Mouse (Mus musculus): ENCODE data around the gene Tmem63c. TPM values are rescaled to one million over a fixed set of nuclear protein-coding genes. Genes with fewer than 3 reads are reported as not detected.

Gene Tmem63c
- total RNA-seq (2021): 10 to 100 TPM; 32.4 to 35.6 TPM

DNA sequence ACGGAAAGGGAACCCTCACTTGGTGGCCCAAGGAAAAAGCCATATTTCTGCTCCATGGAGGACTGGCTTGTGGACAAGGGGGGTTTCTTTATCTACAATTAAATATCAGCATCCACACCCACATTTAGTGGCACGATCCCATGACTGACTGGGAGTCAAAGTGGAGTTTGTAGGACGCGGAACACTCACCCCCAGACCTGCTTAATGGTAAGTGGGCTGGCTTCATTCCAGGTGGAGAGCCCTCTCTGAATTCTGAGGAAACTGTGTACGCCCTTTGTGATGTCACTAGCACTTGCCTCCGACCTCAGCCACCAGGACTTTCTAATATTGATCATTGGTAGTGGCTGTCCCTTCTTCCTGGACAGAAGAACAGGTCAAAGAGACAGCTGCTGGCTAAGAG lies at the start of gene Tmem63c:
Gene Tmem63c (plus strand): TSS at position 301 of the 400 bp plus-strand sequence.
- DNase-seq (ENCODE audit: extremely low spot score in 1 of 2, low spot score in 1 of 2): no peak

DNA sequence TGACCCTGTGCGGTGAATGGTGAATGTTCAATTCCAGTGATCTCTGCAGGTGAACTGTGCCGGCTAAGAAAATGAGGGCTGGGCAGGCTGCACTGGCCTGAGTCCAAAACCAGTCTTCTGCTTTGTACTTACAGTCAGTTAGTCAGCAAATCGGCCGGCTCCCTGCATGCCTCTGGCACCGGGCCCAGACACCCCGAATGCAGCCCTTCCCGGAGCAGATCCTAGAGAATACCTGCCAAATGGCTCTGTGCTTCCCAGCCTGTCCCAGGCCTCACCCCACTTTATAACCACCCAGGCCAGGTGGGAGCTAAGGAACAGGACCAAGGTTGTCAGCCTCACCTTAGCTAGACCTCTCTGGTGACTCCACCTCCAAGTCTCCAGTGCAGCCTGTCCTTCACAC lies 47.9 kb upstream of the Tmem63c start:
- peak in 1 of 2 experiments; percentile 50 for DNase-seq (ENCODE audit: extremely low spot score in 1 of 2, low spot score in 1 of 2)

DNA sequence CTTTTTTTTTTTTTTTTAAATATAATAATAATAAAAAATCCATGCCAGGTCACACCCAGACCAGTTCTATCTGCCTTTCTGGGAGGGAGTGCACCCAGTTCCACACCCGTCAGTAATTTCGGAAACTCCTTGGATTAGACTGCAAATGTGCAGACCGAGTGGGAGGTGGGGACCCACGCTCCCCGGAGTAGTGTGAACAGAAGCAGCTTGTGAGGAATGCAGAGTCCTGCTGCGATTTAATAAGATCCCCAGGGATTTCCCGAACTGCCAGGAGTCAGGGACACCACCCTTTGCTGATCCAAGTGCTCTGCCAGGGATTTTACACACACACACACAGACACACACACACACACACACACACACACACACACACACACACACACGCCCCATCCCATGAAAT lies 47.4 kb upstream of the Tmem63c start:
- DNase-seq (ENCODE audit: extremely low spot score in 1 of 2, low spot score in 1 of 2): no peak

DNA sequence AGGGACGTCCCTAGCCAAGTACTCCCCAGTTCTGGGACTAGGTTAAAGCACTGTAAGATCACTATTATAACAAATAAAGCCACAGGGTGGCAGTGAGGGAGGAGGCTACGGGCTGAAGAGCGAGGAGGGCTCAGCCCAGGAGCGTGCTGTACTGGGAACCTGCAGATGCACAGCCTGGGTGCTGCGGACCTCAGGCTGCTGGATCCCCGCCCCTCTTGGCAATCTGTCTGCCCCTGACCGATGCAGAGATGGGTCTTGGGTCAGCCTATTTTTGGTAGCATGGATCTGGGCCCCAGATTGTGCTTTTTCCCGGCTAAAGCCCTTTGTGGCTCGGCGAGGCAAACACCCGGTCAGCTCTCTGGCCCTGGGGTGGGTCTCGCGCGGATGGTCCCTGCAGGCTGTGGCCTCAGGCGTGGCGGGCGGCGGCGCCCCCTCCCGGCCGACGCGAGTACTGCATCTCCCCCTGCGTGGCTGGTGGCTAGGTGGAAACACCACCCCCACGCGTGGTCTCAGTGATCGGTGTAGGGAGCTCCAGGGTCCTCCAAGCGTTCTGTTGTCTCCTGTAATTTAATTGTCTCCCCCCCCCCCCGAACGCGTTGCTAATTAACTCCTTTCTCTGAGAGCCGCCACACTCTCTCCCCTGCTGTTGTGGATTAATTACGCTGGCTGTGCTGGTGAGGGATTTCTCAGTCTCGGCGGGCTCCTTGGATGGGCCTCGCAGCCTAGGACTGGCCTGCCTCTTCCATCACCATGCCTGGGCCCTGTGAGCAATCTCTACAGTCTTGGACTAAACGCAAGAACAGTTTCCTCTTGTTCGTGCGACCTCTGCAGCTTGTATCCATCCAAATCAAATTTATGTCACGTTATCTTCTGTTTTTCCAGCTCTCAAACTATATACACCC lies 46.5 kb upstream of the Tmem63c start:
- DNase-seq (ENCODE audit: extremely low spot score in 1 of 2, low spot score in 1 of 2): peak; percentile 80 to 87

DNA sequence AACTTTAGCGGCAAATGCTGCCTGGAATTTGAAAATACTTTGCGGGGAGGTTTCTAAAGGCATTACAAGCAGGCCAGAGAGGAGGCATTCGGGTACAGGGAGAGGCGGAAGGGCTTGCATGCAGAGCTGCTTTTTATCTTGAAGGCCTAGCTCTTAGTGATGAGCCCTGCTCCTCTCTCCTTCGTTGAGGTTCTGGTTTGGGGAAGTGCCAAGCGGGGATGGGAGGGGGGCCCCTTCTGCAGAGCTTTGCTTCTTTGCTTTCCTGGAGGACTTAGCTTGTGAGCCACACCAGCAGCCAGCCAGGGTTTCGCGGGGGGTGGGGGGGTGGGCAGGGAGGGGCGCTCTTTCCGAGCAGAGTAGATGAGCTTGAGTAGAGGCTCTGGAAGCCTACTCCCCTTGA lies 45.4 kb upstream of the Tmem63c start:
- no peak for DNase-seq (ENCODE audit: extremely low spot score in 1 of 2, low spot score in 1 of 2)

DNA sequence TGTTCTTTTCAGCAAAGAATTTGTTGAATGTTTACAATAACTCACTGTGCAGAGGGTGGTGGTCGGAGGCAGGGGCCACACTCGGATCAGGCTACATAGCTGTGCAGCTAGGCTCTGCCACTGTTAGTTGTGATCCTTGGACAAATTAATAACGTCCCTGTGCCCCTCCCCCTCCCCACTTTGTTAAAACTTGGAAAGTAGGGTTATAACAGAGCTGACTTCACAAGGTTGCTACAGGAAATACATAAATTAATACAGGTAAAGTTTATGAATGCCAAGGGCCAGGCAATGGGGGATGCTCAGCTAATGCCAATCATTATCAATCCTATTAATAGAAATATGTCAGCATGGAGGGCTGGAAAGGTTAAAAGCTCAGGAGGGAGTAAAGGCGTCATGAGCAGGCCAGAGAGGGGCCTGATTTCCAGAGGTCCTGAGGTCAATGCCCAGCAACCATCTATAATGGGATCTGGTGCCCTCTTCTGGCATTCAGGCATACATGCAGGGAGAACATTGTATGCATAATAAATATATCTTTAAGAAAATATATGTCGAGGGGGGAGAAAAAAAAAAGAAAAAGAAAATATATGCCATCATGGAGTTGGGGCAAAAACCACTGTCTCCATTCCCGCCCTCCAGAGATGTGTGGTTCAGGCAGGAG lies 44.5 kb upstream of the Tmem63c start:
- no peak for DNase-seq (ENCODE audit: extremely low spot score in 1 of 2, low spot score in 1 of 2)

DNA sequence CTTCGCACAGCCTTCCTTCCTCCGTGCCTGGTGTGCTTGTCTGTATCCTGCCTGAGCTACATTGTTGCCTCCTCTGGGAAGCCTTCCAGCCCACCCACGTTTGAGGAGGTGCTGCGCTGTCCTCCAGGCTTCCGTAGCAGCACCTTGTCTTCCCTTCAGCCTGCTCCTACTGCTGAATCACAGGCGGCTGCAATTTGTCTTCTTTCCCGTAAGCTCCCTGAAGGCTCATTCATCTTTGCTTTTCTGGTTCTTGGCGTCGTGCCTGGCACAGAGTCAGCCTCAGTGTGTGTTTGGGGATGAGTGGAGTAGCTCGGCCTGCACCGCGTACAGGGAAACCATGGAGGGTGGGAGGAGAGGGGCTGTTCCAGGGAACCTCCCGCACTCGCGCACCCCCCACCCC lies 43.3 kb upstream of the Tmem63c start:
- peak in 1 of 2 experiments; percentile 66 for DNase-seq (ENCODE audit: extremely low spot score in 1 of 2, low spot score in 1 of 2)

DNA sequence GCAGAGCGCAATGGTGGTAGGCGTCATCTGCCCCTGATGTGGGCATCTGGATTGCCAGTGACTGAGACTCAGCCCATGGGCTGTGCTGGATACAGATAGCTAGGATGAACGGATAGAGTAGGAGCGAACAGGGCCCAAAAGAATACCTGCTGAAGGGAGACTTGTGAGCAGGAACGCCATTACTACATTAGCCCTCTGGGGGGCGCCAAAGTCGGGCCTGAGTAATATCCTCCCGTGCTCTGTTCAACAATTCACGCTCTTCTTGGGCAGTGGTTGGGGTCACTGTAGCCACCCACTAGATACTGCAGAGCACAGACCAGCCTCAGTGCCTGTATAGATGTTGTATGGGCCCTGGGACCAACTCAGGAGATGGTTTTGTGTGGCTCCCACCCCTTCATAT lies 40.0 kb upstream of the Tmem63c start:
- peak in 1 of 2 experiments; percentile 57 for DNase-seq (ENCODE audit: extremely low spot score in 1 of 2, low spot score in 1 of 2)

DNA sequence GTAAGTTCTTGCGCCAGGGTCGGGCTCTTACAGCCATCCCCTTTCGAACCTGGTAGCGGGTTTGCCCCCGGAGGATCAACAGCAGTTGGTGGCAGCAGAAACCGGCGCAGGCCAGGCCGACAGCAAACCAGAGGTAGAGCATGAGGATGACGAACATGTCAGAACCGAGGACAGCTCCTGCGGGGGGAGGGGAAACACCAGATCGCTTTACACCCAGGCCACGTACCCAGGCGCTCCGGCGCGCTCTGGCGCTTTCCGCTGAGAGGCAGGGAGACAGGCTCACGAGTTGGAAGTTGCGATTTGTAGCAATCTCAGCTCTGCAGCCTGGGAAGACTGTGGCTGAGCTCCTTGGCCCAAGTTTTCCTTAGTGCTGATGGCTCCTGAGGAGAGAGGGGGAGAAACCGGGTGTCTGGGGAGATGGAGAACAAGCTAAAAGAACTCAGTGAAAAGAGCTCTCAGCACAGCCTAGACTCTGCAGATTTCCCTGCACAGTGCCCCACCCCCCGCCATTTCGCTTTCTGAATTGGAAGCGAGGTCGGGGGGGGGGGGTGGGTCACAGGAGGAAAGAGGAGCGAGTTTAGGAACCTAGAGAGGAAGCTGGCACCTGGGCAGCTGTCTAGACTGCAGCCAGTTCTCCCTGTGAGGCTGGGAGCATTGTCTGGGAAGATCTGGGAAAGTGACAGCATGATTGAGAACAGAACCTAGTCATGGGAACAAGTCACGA lies 37.5 kb upstream of the Tmem63c start:
- peak in 1 of 2 experiments; percentile 66 for DNase-seq (ENCODE audit: extremely low spot score in 1 of 2, low spot score in 1 of 2)

DNA sequence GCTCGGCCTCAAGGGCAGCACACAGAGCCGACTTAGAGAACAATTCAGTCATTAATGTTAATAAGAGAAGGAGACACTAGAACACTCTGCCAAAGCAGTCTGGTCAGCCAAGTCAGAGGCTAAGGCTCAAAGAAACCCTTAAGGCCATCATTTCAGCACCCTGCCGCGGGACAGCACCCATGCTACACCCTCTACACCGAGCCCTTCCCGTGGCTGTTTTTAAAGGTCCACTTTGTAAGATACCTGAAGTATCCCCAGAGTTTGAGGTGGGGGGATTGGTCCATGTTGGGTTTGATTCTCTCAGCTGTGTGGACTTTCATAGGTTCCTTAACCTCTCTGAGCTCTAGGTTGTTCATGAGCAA lies 37.0 kb upstream of the Tmem63c start:
- no peak for DNase-seq (ENCODE audit: extremely low spot score in 1 of 2, low spot score in 1 of 2)

DNA sequence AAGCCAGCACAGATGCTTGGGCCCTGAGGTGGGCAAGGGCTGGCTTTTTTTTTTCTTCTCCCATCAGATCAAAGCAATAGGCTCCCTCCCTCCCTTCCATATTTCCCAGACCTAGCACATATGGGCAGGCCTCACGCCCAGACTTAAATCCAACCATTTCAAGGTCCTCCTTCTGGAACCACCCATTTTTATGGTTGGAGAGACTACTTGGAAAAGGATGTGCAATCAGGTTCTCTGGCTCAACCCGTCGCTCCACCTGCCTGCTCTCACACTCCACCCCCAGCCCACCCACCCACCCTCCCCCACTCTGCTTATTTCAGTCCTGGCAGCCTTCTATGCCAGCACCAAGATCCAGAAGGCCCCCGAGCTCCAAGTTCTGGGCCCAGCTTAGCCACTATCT lies 34.6 kb upstream of the Tmem63c start:
- no peak for DNase-seq (ENCODE audit: extremely low spot score in 1 of 2, low spot score in 1 of 2)

DNA sequence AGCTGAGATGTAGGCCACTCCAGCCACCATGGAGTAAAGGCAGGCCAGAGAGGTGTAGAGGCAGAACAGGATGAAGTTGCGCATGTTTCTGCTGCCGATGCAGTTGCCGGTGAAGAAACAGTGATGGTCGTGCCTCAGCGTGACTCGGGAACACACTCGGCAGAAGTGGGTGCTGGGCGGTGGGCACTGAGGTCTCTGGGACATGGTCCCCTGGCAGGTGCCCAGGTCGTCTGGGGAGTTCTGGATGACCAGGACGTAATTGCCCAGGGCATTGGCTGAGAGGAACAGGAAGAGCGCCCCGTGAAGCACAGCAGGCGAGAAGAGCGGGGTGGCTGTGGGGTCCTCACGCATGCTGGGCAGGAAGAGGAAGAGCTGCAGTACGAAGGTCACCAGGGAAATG lies 32.9 kb upstream of the Tmem63c start:
- DNase-seq (ENCODE audit: extremely low spot score in 1 of 2, low spot score in 1 of 2): no peak

DNA sequence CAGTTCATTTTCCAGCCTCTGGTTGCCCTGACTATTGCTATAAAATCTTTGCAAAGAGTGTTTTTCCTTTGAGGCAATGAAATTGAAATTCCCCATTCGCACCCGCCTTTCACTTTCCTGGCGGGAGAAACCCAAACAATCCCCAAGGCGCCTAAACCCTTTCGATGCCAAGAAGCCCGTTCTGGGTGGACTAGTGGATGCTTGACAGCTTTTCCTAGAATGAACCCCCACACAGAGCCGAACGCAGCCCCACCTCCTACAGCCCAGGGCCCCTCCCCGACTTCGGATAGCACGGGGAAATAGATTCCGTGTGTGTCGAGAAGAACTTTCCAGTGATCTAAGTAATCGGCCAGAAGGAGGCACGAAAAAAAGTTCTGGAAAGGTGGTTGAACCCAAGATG lies 31.8 kb upstream of the Tmem63c start:
- no peak for DNase-seq (ENCODE audit: extremely low spot score in 1 of 2, low spot score in 1 of 2)

DNA sequence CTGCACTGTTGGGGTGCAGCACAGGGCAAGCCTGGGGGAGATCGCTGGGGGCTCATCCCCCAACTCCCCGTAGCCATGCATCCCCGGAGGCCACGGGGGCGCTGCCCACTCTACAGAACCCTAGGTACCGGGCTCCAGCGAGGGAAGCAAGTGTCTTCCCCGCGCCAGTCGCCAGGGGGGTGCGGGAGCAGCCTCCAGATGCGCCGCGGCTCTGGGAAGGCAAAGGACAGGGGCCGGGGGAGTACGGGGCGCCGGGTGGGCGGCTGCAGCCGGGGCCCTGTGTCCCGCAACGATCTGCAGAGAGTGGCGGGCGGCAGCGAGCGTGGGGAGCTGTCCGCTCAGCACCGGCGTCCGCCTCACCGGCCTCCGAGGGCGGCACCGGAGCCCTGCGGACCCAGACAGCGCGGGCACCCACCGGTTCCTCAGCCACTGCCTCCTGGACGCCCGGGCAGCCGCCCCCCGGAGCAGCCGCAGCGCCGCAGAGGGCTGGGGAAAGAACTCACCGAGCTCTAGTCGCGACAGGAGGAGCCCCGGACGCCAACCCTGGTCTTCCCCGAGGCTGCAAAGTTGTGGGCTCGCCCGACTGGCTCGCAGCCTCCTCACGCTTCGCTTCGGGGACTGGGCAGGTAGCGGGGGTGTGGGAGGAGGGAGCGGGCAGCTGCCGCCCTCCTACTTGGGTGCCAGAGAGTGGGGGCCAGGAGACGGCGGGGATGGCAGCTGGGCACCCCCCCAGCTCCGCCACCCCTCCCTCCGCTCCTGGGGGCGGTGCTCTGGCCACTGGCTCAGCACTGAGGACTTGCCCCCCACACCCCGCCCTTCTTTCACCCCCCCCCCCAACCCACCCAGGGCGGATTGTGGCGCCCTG lies 31.0 kb upstream of the Tmem63c start, which contains the start of gene Zdhhc22:
Gene Zdhhc22 (minus strand): TSS at position 541 of the 865 bp plus-strand sequence.
- no peak for DNase-seq (ENCODE audit: extremely low spot score in 1 of 2, low spot score in 1 of 2)

DNA sequence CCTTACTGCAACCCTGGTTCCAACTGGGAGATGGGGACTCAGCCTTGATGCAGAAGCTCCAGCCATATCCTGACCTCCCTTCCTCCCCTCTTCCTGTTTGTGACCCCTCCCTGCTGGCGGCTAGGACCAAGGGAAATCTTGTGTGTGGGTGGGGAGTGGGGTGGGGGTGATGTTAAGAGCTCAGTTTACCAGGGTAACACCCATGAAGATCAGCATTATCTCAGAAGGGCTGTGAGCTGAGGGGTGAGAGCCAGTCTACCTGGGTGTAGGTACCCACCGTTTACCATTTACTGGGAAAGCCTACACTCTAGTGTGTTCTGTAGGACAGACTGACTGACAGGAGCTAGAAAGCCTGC lies 30.4 kb upstream of the Tmem63c start:
- DNase-seq (ENCODE audit: extremely low spot score in 1 of 2, low spot score in 1 of 2): no peak

DNA sequence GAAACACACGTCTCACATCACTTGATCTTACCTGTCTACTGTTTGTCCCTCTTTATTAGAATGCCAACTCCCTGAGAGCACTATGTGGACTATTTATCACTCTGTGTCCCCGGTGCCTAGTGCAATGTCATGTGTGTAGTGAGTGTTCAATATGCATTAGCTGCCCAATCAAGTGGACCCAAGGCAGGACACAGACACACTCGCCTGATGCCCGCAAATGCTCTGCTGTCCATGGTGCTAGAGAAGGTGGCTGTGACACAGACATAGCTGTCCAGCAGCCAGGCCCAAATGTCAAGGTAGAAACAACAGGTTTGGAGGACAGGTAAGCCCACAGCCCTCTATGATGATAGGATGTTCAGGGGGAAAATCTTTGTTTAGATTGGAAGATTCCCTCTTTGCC lies 27.0 kb upstream of the Tmem63c start:
- no peak for DNase-seq (ENCODE audit: extremely low spot score in 1 of 2, low spot score in 1 of 2)

DNA sequence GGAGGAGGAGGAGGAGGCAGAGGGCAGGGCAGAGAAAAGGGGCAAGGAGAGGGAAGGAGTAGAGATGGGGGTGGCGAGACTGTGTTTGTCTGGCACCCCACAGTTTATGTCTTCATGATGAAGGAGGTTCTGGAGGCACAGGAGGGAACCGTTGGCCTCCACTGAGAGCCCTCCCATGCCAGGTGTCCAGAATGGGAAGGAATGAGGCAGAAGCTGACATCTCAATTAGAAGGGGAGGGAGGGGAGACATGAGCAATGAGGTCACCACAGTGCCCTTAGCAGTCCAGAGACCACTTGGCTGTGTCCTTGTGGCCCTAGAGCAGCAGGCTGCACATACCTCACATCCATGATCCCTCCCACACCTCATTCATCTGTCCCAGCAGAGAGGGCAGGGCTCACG lies 26.4 kb upstream of the Tmem63c start:
- no peak for DNase-seq (ENCODE audit: extremely low spot score in 1 of 2, low spot score in 1 of 2)

DNA sequence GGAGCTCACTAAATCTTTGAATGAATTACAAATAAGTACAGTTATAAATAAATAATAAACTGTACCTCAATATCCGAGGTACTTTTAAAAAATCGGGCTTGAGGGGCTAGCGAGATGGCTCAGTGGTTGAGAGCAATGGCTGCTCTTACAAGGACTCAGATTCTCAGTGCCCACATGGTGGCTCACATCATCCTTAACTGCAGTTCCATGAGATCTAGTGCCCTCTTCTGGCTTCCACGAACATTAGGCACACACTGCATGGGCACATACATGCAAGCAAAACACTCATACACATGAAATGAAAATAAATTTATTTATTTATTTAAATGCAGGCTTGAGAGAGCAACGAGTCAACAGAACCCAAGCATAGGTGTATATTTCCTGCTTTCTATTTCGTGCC lies 25.2 kb upstream of the Tmem63c start:
- DNase-seq (ENCODE audit: extremely low spot score in 1 of 2, low spot score in 1 of 2): no peak

DNA sequence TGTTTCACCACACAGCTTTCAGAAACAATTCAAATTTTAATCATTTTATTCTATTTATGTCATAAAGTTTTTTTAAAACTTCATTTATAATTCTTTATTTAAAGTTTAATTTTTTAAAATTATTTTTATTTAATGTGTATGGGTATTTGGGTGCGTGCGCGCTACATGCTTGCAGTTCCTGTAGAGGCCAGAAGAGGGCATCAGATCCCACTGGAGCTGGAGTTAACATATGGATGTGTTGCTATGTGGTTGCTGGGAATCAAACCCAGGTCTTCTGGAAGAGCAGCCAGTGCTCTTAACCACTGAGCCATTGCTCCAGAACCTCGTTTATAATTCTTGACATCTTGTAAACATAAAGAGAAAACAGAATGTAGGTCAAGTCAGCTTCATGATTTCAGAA lies 22.4 kb upstream of the Tmem63c start:
- no peak for DNase-seq (ENCODE audit: extremely low spot score in 1 of 2, low spot score in 1 of 2)

DNA sequence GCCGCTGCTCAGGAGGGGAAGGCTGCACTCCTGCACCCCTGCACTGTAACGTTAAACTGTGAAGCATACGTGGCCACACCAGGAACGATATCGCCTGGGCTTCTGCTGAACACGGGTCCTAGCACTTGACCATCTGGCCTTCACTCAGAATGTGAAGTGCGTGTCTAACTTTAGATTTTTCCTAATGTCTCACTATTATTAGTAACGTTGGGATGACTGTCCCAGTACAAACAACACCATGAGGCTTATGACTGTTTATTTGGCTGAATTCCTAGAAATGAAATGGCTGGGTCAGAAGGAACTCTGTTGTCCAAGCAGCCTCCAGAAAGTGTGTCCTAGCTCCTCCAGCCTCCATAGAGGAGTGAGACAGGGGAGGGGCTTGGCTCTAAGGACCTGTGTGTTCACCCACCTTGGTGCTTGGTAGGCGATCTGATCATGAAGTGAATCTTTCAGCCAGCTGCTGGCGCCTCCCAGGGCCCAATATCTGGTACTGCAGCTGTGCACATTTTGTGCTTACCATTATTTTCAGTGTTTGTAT lies 21.8 kb upstream of the Tmem63c start:
- no peak for DNase-seq (ENCODE audit: extremely low spot score in 1 of 2, low spot score in 1 of 2)

All from layer of hippocampus, postnatal 25 days (tissue).